Mouse (Mus musculus) heart, embryonic 13.5 days (tissue): ENCODE results near the gene Miox. TPM values are rescaled to one million over a fixed set of nuclear protein-coding genes. Genes with fewer than 3 reads are reported as not detected.

ENCODE experiments used
- ATAC-seq: fragments of 200-750 bp; cut with Nextera tagmentation; 2 replicates; pipeline ENCODE4 v1.8.0; 2017; ENCODE audit warnings: moderate TSS enrichment; ENCODE audit not compliant: insufficient number of reproducible peaks, low FRiP score, low TSS enrichment; ENCODE audit errors: extremely low read depth
- H3K27ac ChIP-seq: fragments of 300-500 bp; sonication (generic); replicated peaks from 2 replicates; pipeline ENCODE4 v1.5.1; 2015; ENCODE audit warnings: moderate library complexity, mild to moderate bottlenecking, inconsistent platforms
- H3K27me3 ChIP-seq: fragments of 300-500 bp; sonication (generic); replicated peaks from 2 replicates; pipeline ENCODE4 v1.6.1; 2015; ENCODE audit warnings: mild to moderate bottlenecking, inconsistent platforms
- H3K36me3 ChIP-seq: fragments of 300-500 bp; sonication (generic); 2 replicates; pipeline ENCODE4 v1.6.1; 2015; ENCODE audit warnings: mild to moderate bottlenecking, inconsistent platforms
- H3K4me1 ChIP-seq: fragments of 300-500 bp; sonication (generic); 2 replicates; pipeline ENCODE4 v1.6.1; 2015; ENCODE audit warnings: inconsistent platforms
- H3K4me2 ChIP-seq: fragments of 300-500 bp; sonication (generic); 2 replicates; pipeline ENCODE4 v1.6.1; 2015; ENCODE audit warnings: inconsistent platforms, mild to moderate bottlenecking, moderate library complexity
- H3K4me3 ChIP-seq: fragments of 300-500 bp; sonication (generic); 2 replicates; pipeline ENCODE4 v1.5.1; 2015; ENCODE audit warnings: moderate library complexity, mild to moderate bottlenecking, inconsistent platforms
- H3K9ac ChIP-seq: fragments of 300-500 bp; sonication (generic); 2 replicates; pipeline ENCODE4 v1.6.1; 2015; ENCODE audit warnings: inconsistent platforms, mild to moderate bottlenecking, moderate library complexity
- H3K9me3 ChIP-seq: fragments of 300-500 bp; sonication (generic); 2 replicates; pipeline ENCODE4 v1.6.1; 2016; ENCODE audit warnings: inconsistent platforms
- WGBS: fragments of 180-500 bp; shearing (Covaris S2); methylation state at CpG from one replicate; pipeline ENCODE4 v1.1.7; 2015; ENCODE audit warnings: mixed read lengths; 5-methylcytosine and 5-hydroxymethylcytosine counted together
- polyA plus RNA-seq: library from polyadenylated mRNA; unstranded; fragments of >200 nt; fragmentation: Nextera tagmentation; extraction: Ambion mirVana; gene quantifications from 2 replicates; pipeline ENCODE4 v1.2.1, GENCODE M21; 2015

Gene Miox
- polyA plus RNA-seq, 1 experiment from 2014 or later: not detected

DNA sequence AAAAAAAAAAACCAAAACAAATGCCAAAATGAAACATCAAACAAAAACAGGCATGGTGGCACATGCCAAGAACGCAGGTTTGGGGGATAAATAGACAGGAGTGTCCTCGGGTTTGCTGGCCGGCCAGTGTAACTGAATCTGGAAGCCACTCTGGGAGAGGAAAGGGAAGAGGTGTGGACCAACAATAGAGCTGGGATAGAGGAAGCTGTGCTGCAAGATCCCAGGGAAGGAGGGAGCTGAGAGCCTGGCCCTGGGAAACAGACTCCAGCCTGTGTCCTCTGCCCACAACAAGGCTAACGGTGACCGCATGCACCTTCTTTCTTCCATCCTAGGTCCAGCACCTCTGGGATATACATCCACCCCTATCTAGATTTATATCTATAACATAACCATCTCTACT lies 16.2 kb downstream of the Miox start:
- no peak overlapping the region for H3K4me3 ChIP-seq
- ATAC-seq: no peak
- 69% methylated on average over 5 of the region's 5 CpGs for WGBS
- no peaks in the 10 kb centered on the region for H3K27me3 ChIP-seq
- peaks cover 14% of the 10 kb centered on the region for H3K4me1 ChIP-seq
- peak overlapping the region; percentile 50; the same call in 1 of the 2 replicates for H3K27ac ChIP-seq
- no peak overlapping the region for H3K4me2 ChIP-seq
- H3K9ac ChIP-seq: no peak overlapping the region
- peaks cover 47% of the 10 kb centered on the region for H3K36me3 ChIP-seq
- H3K9me3 ChIP-seq: no peaks in the 10 kb centered on the region

DNA sequence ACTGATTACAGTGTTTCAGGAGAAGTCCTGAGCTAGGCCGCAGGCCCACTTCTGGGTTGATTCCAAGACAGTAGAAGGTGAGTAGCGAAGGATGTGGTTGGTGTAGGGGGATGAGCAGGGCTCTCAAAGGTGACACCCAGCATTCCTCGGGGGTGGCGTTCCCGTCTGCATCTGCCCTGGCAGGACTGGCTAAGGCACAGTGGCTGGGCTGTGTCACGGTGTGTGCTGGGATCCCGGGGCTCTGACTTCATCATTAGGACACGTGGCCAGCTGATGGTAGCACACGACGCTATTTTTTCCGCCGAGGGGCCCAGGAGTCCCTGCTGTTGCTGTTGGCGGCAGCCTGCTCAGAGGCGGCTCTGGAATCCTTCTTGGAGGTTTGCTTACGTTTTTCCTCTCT lies 17.1 kb downstream of the Miox start:
- Histone ChIP-seq H3K4me3 (no peak overlapping the region), H3K27me3 (no peaks in the 10 kb centered on the region), H3K36me3 (peaks cover 47% of the 10 kb centered on the region), H3K4me1 (peaks cover 14% of the 10 kb centered on the region), H3K4me2 (no peak overlapping the region), H3K27ac (peak overlapping the region; percentile 50; the same call in 1 of the 2 replicates), H3K9me3 (no peaks in the 10 kb centered on the region), H3K9ac (no peak overlapping the region; the same call in 1 of the 2 replicates)
- ATAC-seq: no peak
- WGBS: 71% methylated on average over 15 of the region's 15 CpGs

DNA sequence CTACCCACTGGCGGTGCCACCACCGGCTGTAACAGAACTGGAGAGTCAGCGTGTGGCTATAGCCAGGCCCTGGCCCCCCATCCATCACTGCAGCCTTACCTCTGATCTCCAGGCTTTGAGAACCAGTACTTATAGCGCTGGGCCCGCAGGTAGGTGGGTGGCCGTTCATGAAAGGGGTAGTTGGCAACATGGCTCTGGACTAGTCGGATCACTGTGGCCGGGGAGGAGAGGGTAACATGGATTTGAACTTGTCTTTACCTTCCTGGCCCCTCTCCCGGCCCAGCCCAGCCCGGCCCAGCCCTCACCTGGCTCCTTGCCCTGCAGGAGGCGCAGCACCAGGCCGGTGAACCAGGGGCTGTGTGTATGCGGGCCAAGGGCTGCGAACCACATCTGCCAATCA lies 17.9 kb downstream of the Miox start:
- Histone ChIP-seq H3K4me1 (peaks cover 21% of the 10 kb centered on the region), H3K27me3 (no peaks in the 10 kb centered on the region), H3K36me3 (peaks cover 47% of the 10 kb centered on the region), H3K4me3 (no peak overlapping the region), H3K9me3 (no peaks in the 10 kb centered on the region), H3K27ac (no peak overlapping the region), H3K9ac (no peak overlapping the region), H3K4me2 (no peak overlapping the region)
- 93% methylated on average over 14 of the region's 14 CpGs for WGBS
- no peak for ATAC-seq

DNA sequence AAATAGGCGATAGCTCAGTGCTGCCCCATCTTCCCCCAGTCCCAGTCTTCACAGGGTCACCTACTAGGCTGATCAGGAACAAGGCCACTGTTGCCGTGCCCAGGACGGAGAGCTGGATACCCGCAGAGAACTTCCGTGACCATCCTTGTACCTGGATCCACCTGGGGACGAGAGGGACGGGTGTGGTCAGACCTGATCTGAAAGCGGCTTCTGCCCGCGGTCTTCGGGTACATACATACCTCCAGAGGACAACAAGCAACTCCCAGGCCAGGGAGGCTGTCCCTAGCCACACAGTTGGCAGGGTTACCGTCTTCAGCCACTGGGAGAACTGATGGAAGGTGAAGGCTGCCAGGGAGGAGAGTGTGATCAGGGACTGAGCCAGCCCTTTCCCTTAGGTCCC lies 18.6 kb downstream of the Miox start:
- Histone ChIP-seq H3K4me2 (no peak overlapping the region), H3K9me3 (no peaks in the 10 kb centered on the region), H3K27ac (no peak overlapping the region), H3K27me3 (no peaks in the 10 kb centered on the region), H3K36me3 (peaks cover 47% of the 10 kb centered on the region), H3K4me3 (no peak overlapping the region), H3K9ac (no peak overlapping the region), H3K4me1 (peaks cover 28% of the 10 kb centered on the region)
- 94% methylated on average over 12 of the region's 12 CpGs for WGBS
- ATAC-seq: no peak

DNA sequence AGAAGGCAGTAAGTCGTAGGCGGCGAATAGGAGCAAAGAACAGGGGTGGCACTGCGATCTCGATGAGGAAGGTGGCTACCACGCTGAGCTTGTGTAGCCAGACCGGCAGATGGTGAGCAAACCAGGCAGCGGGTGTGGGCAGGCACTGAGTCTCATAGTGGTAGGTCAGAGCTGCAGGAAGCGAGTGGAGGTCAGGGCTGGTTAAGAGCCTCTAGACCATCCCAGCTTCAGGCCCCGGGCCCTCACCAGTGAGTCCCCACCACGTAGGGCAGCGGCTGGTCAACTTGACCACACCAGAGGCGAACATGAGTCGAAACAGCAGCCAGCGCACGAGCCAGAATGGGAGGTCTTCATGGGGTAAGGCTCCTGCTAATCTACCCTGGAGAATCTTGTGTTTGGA lies 19.6 kb downstream of the Miox start:
- Histone ChIP-seq H3K9ac (peak overlapping the region; percentile 93), H3K4me2 (peak overlapping the region; percentile 84), H3K4me1 (peaks cover 39% of the 10 kb centered on the region), H3K9me3 (no peaks in the 10 kb centered on the region), H3K27me3 (no peaks in the 10 kb centered on the region), H3K4me3 (peak overlapping the region; percentile 84), H3K36me3 (peaks cover 56% of the 10 kb centered on the region), H3K27ac (no peak overlapping the region)
- ATAC-seq: no peak
- WGBS: 91% methylated on average over 16 of the region's 16 CpGs

DNA sequence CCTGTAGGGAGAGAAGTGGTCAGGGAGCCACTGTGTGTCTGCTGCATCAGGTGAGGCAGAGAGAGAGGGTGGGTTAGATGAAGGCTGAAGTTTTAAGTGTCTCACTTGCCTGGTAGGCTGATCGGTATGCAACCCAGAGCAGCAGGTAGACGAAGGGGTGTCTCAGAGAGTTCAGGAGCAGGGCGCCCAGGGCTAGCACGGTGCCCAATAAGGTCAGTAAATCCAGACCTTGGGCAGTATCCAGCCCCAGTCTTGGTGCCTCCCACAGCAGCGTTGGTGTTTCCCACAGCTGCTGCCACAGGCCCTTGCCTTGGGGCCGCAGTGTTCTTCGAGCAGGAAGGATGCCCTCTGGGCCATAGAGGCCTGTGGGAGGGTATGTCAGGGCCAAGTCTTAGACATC lies 20.3 kb downstream of the Miox start:
- Histone ChIP-seq H3K36me3 (peaks cover 56% of the 10 kb centered on the region), H3K9ac (peak overlapping the region; percentile 93), H3K4me2 (peak overlapping the region; percentile 84), H3K9me3 (no peaks in the 10 kb centered on the region), H3K4me3 (peak overlapping the region; percentile 84), H3K4me1 (peaks cover 45% of the 10 kb centered on the region), H3K27ac (no peak overlapping the region), H3K27me3 (no peaks in the 10 kb centered on the region)
- ATAC-seq: no peak
- WGBS: 81% methylated on average over 7 of the region's 7 CpGs

DNA sequence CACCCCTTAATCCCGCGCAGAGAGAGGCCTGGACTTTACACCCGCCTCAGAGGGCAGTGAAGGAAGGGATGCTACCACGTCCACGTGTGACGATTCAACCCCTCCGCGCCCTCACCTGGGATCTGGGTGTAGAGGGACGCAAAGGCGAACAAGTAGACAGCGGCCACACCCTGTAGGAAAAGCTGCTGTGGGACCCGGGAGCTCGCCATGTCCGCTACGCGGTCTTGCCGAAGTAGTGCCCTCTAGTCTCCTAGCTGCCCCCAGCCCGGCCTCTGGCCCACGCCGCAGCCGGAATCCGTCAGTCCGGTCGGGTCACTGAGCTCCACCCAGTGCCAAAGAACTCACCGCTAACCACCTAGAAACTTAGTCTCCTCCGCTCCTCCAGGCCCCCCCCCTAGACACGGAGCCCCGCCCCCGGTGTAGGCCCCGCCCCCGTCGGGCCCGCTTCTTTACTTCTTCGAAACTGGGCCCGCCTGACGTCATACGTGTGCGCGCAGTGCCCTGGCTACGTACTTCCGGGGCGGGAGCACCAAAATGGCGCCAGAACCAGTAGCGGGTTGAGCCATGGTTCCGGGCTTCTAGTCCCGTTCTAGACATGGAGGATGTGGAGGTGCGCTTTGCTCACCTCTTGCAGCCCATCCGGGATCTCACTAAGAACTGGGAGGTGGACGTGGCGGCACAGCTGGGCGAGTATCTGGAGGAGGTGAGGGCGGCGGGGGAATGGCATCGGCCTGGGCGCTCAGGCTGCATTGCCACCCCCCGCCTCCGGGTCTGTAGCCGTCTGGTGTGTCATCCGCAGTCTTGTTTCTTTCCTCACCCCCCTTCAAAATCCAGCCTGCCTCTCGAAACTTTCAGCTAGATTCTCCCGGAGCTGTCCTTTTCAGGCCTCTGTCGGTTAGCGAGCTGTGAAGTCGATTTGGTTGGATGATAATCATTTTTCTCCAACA lies 21.3 kb downstream of the Miox start, which contains the start of the genes Lmf2 and Ncaph2:
Gene Lmf2 (minus strand): TSS at position 419 of the 947 bp plus-strand sequence.
Gene Ncaph2 (plus strand): TSS at position 479 of the 947 bp plus-strand sequence.
- Histone ChIP-seq H3K27me3 (no peaks in the 10 kb centered on the region), H3K4me1 (peaks cover 47% of the 10 kb centered on the region), H3K36me3 (peaks cover 53% of the 10 kb centered on the region), H3K4me3 (peak within 1 kb of the TSS; percentile 84), H3K9ac (peak within 1 kb of the TSS; percentile 93), H3K27ac (peak within 1 kb of the TSS; percentile 88), H3K9me3 (no peaks in the 10 kb centered on the region), H3K4me2 (peak within 1 kb of the TSS; percentile 84)
- under 1% methylated on average over 64 of the region's 64 CpGs for WGBS
- peak; percentile 88 for ATAC-seq

DNA sequence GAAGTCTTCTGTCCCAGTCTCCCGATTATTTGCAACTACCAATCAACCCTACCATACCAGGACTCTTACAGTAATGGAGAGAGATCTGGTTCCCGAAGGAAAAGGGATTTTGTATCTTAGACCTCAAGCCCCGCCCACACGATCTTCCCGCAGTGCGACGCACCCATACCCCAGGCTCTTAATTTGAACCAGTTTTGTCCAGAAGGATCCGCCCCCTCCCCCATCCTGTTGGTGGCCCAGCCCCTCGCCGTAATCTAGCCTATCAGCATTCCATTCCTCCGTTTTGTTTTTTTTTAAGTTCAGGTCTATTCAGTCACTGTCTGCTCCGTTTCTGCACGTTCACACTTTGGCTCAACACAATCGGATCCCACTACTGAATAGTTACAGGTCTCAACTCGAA lies 22.2 kb downstream of the Miox start:
- ATAC-seq: 0 out of 2 replicates have a peak, but pooled peaks have one; percentile 17
- under 1% methylated on average over 15 of the region's 15 CpGs for WGBS

DNA sequence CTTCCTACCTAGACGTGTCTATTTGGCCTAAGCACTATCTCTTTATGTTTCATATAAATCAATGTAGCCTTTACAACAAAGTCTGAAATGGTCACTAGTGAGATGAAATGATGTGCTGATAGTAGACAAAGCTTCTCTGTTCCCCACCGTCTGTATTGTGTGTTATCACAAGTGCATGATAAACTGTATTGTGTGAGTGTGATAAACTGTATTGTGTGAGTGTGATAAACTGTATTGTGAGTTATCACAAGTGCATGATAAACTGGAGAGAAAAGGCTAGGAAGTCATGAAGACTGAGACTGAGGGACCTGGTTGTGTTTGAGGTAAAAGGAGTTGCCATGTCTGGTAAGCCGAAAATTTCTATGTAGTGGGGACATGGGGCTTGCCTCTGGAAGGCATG lies 24.6 kb downstream of the Miox start:
- no peak overlapping the region for H3K27ac ChIP-seq
- H3K4me2 ChIP-seq: no peak overlapping the region
- 59% methylated on average over 3 of the region's 3 CpGs for WGBS
- peaks cover 52% of the 10 kb centered on the region for H3K36me3 ChIP-seq
- peaks cover 45% of the 10 kb centered on the region for H3K4me1 ChIP-seq
- H3K27me3 ChIP-seq: no peaks in the 10 kb centered on the region
- no peak for ATAC-seq
- no peak overlapping the region for H3K9ac ChIP-seq
- H3K9me3 ChIP-seq: no peaks in the 10 kb centered on the region
- no peak overlapping the region for H3K4me3 ChIP-seq

More for the DNA sequence above, 22.2 kb downstream of the Miox start:
- H3K36me3 ChIP-seq: peaks cover 53% of the 10 kb centered on the region
- H3K27me3 ChIP-seq: no peaks in the 10 kb centered on the region
- peak overlapping the region; percentile 84 for H3K4me3 ChIP-seq
- H3K4me2 ChIP-seq: peak overlapping the region; percentile 84
- peak overlapping the region; percentile 93 for H3K9ac ChIP-seq
- H3K9me3 ChIP-seq: no peaks in the 10 kb centered on the region
- peak overlapping the region; percentile 88 for H3K27ac ChIP-seq
- H3K4me1 ChIP-seq: peaks cover 47% of the 10 kb centered on the region

DNA sequence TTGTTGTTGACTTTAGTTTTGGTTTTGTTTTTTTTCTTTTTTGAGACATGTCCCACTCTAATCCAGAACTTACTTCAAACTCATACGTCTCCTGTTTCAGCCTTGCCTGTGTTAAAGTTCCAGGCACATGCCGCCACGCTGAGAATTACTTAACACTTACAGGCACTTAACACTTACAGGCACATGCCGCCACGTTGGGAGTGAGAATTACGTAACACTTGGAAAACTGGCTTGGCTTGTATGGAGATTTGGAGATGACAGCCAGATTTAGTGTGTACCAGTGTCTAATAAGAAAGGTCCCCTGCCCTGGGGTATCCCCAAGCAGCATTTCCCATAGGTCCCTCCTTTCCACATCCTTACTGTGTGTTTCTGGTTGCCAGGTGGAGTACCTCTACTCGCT lies 28.9 kb downstream of the Miox start:
- no peaks in the 10 kb centered on the region for H3K9me3 ChIP-seq
- peaks cover 86% of the 10 kb centered on the region for H3K36me3 ChIP-seq
- H3K4me1 ChIP-seq: peaks cover 16% of the 10 kb centered on the region
- 84% methylated on average over 7 of the region's 7 CpGs for WGBS
- H3K4me2 ChIP-seq: no peak overlapping the region
- H3K27me3 ChIP-seq: no peaks in the 10 kb centered on the region
- H3K27ac ChIP-seq: no peak overlapping the region
- no peak overlapping the region for H3K4me3 ChIP-seq
- no peak overlapping the region for H3K9ac ChIP-seq
- ATAC-seq: no peak

DNA sequence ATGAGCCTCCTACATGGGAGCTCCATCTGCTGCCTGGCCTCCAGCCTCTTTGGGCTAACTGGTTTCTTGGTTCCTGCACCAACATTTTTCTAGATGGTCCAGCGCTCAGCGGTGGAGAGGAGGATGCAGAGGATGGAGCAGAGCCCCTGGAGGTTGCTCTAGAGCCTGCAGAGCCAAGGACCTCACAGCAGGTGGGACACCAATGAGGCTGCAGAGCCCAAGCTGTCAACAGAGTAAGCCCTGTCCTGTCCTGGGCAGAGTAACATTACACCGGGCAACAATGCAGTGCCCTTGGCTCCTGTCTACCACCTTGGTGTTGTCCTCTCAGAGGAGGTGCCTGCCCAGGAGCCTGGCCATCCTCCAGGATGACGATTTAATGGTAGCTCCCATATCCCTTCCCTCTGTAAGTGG lies 30.9 kb downstream of the Miox start:
- no peak for ATAC-seq
- WGBS: 92% methylated on average over 4 of the region's 4 CpGs
- peaks cover 99% of the 10 kb centered on the region for H3K36me3 ChIP-seq

More for the DNA sequence above, 30.9 kb downstream of the Miox start:
- Histone ChIP-seq H3K4me3 (no peak overlapping the region), H3K9ac (no peak overlapping the region), H3K27ac (no peak overlapping the region), H3K4me2 (no peak overlapping the region), H3K4me1 (no peaks in the 10 kb centered on the region), H3K27me3 (no peaks in the 10 kb centered on the region), H3K9me3 (no peaks in the 10 kb centered on the region)
